Mouse (Mus musculus) forebrain, embryonic 14.5 days (tissue): ENCODE data around the gene Sgk2. TPM values are rescaled to one million over a fixed set of nuclear protein-coding genes. Genes with fewer than 3 reads are reported as not detected.

Source experiments
- ATAC-seq: fragments of 200-750 bp; cut with Nextera tagmentation; 2 replicates; pipeline ENCODE4 v1.8.0; 2017; ENCODE audit warnings: mild to moderate bottlenecking, moderate library complexity
- DNase-seq: peaks from one replicate; pipeline ENCODE4 v3.0.0-alpha.2; 2015; ENCODE audit warnings: low spot score
- H3K27ac ChIP-seq: fragments of 300-500 bp; sonication (generic); 2 replicates; pipeline ENCODE4 v1.5.1; 2014; ENCODE audit warnings: low read depth, mild to moderate bottlenecking, control low read depth, low read length, moderate library complexity
- H3K27me3 ChIP-seq: fragments of 300-500 bp; sonication (generic); replicated peaks from 2 replicates; pipeline ENCODE4 v1.6.1; 2014; ENCODE audit warnings: low read length, control low read depth, mixed read lengths; ENCODE audit not compliant: control insufficient read depth, insufficient read depth
- H3K36me3 ChIP-seq: fragments of 300-500 bp; sonication (generic); 2 replicates; pipeline ENCODE4 v1.6.1; 2014; ENCODE audit warnings: low read length, control low read depth; ENCODE audit not compliant: control insufficient read depth, insufficient read depth
- H3K4me1 ChIP-seq: fragments of 300-500 bp; sonication (generic); 2 replicates; pipeline ENCODE4 v1.6.1; 2014; ENCODE audit warnings: antibody characterized with exemption, low read length, control low read depth; ENCODE audit not compliant: control insufficient read depth, insufficient read depth
- H3K4me2 ChIP-seq: fragments of 300-500 bp; sonication (generic); 2 replicates; pipeline ENCODE4 v1.6.1; 2014; ENCODE audit warnings: mild to moderate bottlenecking, control low read depth, low read length
- H3K4me3 ChIP-seq: fragments of 300-500 bp; sonication (generic); 2 replicates; pipeline ENCODE4 v1.5.1; 2014; ENCODE audit warnings: low read depth, low read length, control low read depth
- H3K9ac ChIP-seq: fragments of 300-500 bp; sonication (generic); 2 replicates; pipeline ENCODE4 v1.6.1; 2014; ENCODE audit warnings: mild to moderate bottlenecking, low read length, control low read depth, moderate library complexity
- H3K9me3 ChIP-seq: fragments of 300-500 bp; sonication (generic); replicated peaks from 2 replicates; pipeline ENCODE4 v1.6.1; 2016; ENCODE audit warnings: low read length, control low read depth, mixed read lengths; ENCODE audit not compliant: control insufficient read depth
- WGBS: fragments of 180-500 bp; shearing (Covaris S2); extraction: QIAGEN DNeasy Blood & Tissue Kit; methylation state at CpG from one replicate; pipeline ENCODE4 v1.1.7; 2014; 5-methylcytosine and 5-hydroxymethylcytosine counted together
- polyA plus RNA-seq: library from polyadenylated mRNA; unstranded; fragments of >200 nt; fragmentation: Nextera tagmentation; extraction: Ambion mirVana; gene quantifications from 2 replicates; pipeline ENCODE4 v1.2.1, GENCODE M21; 2014

Sgk2 gene
- polyA plus RNA-seq, 1 experiment from 2014 or later: not detected

GRCm38 (mm10) chr2:163060630-163061029, 73.5 kb downstream of the Sgk2 start:
- no peak for ATAC-seq
- Histone ChIP-seq H3K9ac (no peak overlapping the region), H3K36me3 (no peaks in the 10 kb centered on the region; the same call in 1 of the 2 replicates), H3K27ac (no peak overlapping the region), H3K4me3 (no peak overlapping the region), H3K4me1 (0 out of 2 replicates have a peak, but pooled peaks cover 3% of the 10 kb centered on the region), H3K9me3 (no peaks in the 10 kb centered on the region), H3K4me2 (no peak overlapping the region), H3K27me3 (no peaks in the 10 kb centered on the region)
- 84% methylated on average over 6 of the region's 6 CpGs for WGBS
- no peak for DNase-seq

GRCm38 (mm10) chr2:163061203-163062118, 74.3 kb downstream of the Sgk2 start:
- Histone ChIP-seq H3K4me2 (no peak overlapping the region), H3K36me3 (peaks cover 3% of the 10 kb centered on the region; the same call in 1 of the 2 replicates), H3K27ac (no peak overlapping the region), H3K4me3 (no peak overlapping the region), H3K9ac (no peak overlapping the region), H3K27me3 (no peaks in the 10 kb centered on the region), H3K9me3 (no peaks in the 10 kb centered on the region), H3K4me1 (no peaks in the 10 kb centered on the region)
- no peak for DNase-seq
- ATAC-seq: no peak
- WGBS: 83% methylated on average over 8 of the region's 8 CpGs

GRCm38 (mm10) chr2:163062119-163062508, 75.0 kb downstream of the Sgk2 start:
- Histone ChIP-seq H3K27ac (no peak overlapping the region), H3K9ac (no peak overlapping the region), H3K9me3 (no peaks in the 10 kb centered on the region), H3K4me3 (no peak overlapping the region), H3K36me3 (peaks cover 9% of the 10 kb centered on the region; the same call in 1 of the 2 replicates), H3K4me2 (no peak overlapping the region), H3K27me3 (no peaks in the 10 kb centered on the region), H3K4me1 (no peaks in the 10 kb centered on the region)
- no peak for DNase-seq
- WGBS: 63% methylated on average over 6 of the region's 6 CpGs
- ATAC-seq: no peak

Other genes with a start within 250 kb of the Sgk2 start
- gene Srsf6, start 55.8 kb upstream of the Sgk2 start, polyA plus RNA-seq: 149 and 173 TPM in 2 replicates
- gene L3mbtl1, start 43.9 kb upstream of the Sgk2 start, polyA plus RNA-seq: 0.11 and 0.70 TPM in 2 replicates
- gene Ift52, start 30.0 kb downstream of the Sgk2 start, polyA plus RNA-seq: 39.9 and 42.6 TPM in 2 replicates
- 8.4 and 10.5 TPM in 2 replicates for gene Mybl2, start 67.4 kb downstream of the Sgk2 start, polyA plus RNA-seq
- 0.22 TPM in 1 of 2 replicates, not detected in the other for gene Gtsf1l, start 100.5 kb downstream of the Sgk2 start, polyA plus RNA-seq
- 16.5 and 19.2 TPM in 2 replicates for gene Tox2, start 215.8 kb downstream of the Sgk2 start, polyA plus RNA-seq